Mouse (Mus musculus) neural tube, embryonic 11.5 days (tissue): ENCODE results near the gene Gm9887. TPM values are rescaled to one million over a fixed set of nuclear protein-coding genes. Genes with fewer than 3 reads are reported as not detected.

Source experiments
- ATAC-seq: fragments of 200-750 bp; cut with Nextera tagmentation; 2 replicates; pipeline ENCODE4 v1.8.0; 2017; ENCODE audit warnings: moderate number of reproducible peaks, mild to moderate bottlenecking, moderate TSS enrichment, moderate library complexity; ENCODE audit not compliant: insufficient read depth, low FRiP score, low TSS enrichment
- DNase-seq: peaks from one replicate; pipeline ENCODE4 v3.0.0-alpha.2; 2015; ENCODE audit warnings: low spot score
- H3K27ac ChIP-seq: fragments of 300-500 bp; sonication (generic); 2 replicates; pipeline ENCODE4 v1.5.1; 2014; ENCODE audit warnings: low read depth, mild to moderate bottlenecking, low read length
- H3K27me3 ChIP-seq: fragments of 300-500 bp; sonication (generic); 2 replicates; pipeline ENCODE4 v1.6.1; 2014; ENCODE audit warnings: mild to moderate bottlenecking, low read length, mixed read lengths; ENCODE audit not compliant: control insufficient read depth, insufficient read depth
- H3K36me3 ChIP-seq: fragments of 300-500 bp; sonication (generic); 2 replicates; pipeline ENCODE4 v1.6.1; 2014; ENCODE audit warnings: mild to moderate bottlenecking, low read length, moderate library complexity, mixed read lengths; ENCODE audit not compliant: control insufficient read depth, insufficient read depth
- H3K4me1 ChIP-seq: fragments of 300-500 bp; sonication (generic); 2 replicates; pipeline ENCODE4 v1.6.1; 2014; ENCODE audit warnings: low read length, mixed read lengths; ENCODE audit not compliant: control insufficient read depth, insufficient read depth
- H3K4me2 ChIP-seq: fragments of 300-500 bp; sonication (generic); 2 replicates; pipeline ENCODE4 v1.6.1; 2014; ENCODE audit warnings: low read depth, mild to moderate bottlenecking, moderate library complexity
- H3K4me3 ChIP-seq: fragments of 300-500 bp; sonication (generic); 2 replicates; pipeline ENCODE4 v1.5.1; 2014; ENCODE audit warnings: low read depth, low read length
- H3K9ac ChIP-seq: fragments of 300-500 bp; sonication (generic); 2 replicates; pipeline ENCODE4 v1.6.1; 2014; ENCODE audit warnings: mild to moderate bottlenecking, low read length
- H3K9me3 ChIP-seq: fragments of 300-500 bp; sonication (generic); 2 replicates; pipeline ENCODE4 v1.6.1; 2016; ENCODE audit warnings: low read length; ENCODE audit not compliant: control insufficient read depth
- WGBS: fragments of 180-500 bp; shearing (Covaris S2); extraction: QIAGEN DNeasy Blood & Tissue Kit; methylation state at CpG from one replicate; pipeline ENCODE4 v1.1.7; 2014; 5-methylcytosine and 5-hydroxymethylcytosine counted together
- polyA plus RNA-seq: library from polyadenylated mRNA; unstranded; fragments of >200 nt; fragmentation: Nextera tagmentation; extraction: Ambion mirVana; gene quantifications from 2 replicates; pipeline ENCODE4 v1.2.1, GENCODE M21; 2014

The Gm9887 gene
- polyA plus RNA-seq, 1 experiment from 2014 or later: 1.4 TPM

- no peaks in the 10 kb centered on the region for H3K27me3 ChIP-seq
- peaks cover 2% of the 10 kb centered on the region; the same call in 1 of the 2 replicates for H3K36me3 ChIP-seq
- WGBS: 5% methylated on average over 13 of the region's 13 CpGs
- H3K4me2 ChIP-seq: peak overlapping the region; percentile 81
- H3K4me3 ChIP-seq: peak overlapping the region; percentile 95
- H3K27ac ChIP-seq: no peak overlapping the region; the same call in 1 of the 2 replicates
- no peaks in the 10 kb centered on the region; the same call in 1 of the 2 replicates for H3K4me1 ChIP-seq
- H3K9ac ChIP-seq: peak overlapping the region; percentile 52
- H3K9me3 ChIP-seq: no peaks in the 10 kb centered on the region
- no peak for ATAC-seq
- no peak for DNase-seq
Measured at GRCm38 (mm10) chr12:69357300-69357646, 15.0 kb downstream of the Gm9887 start.

GRCm38 (mm10) chr12:69356546-69357299, 15.5 kb downstream of the Gm9887 start, which contains the start of gene Nemf:
Gene Nemf, minus strand, starts transcription at chr12:69357165.
- Histone ChIP-seq H3K4me1 (no peaks in the 10 kb centered on the region; the same call in 1 of the 2 replicates), H3K36me3 (peaks cover 2% of the 10 kb centered on the region; the same call in 1 of the 2 replicates), H3K9me3 (no peaks in the 10 kb centered on the region), H3K4me2 (peak within 1 kb of the TSS; percentile 81), H3K27ac (peak within 1 kb of the TSS; percentile 82), H3K9ac (peak within 1 kb of the TSS; percentile 83), H3K4me3 (peak within 1 kb of the TSS; percentile 95), H3K27me3 (no peaks in the 10 kb centered on the region)
- WGBS: 1% methylated on average over 43 of the region's 50 CpGs
- ATAC-seq (peak; percentile 47), DNase-seq (peak; percentile 87)

GRCm38 (mm10) chr12:69351685-69352084, 20.6 kb downstream of the Gm9887 start:
- ATAC-seq: no peak
- Histone ChIP-seq H3K4me3 (no peak overlapping the region), H3K36me3 (peaks cover 4% of the 10 kb centered on the region), H3K9me3 (no peaks in the 10 kb centered on the region), H3K27ac (no peak overlapping the region), H3K4me1 (no peaks in the 10 kb centered on the region; the same call in 1 of the 2 replicates), H3K4me2 (no peak overlapping the region), H3K27me3 (no peaks in the 10 kb centered on the region), H3K9ac (no peak overlapping the region)
- DNase-seq: no peak
- WGBS: 97% methylated on average over 1 of the region's 1 CpGs

DNA sequence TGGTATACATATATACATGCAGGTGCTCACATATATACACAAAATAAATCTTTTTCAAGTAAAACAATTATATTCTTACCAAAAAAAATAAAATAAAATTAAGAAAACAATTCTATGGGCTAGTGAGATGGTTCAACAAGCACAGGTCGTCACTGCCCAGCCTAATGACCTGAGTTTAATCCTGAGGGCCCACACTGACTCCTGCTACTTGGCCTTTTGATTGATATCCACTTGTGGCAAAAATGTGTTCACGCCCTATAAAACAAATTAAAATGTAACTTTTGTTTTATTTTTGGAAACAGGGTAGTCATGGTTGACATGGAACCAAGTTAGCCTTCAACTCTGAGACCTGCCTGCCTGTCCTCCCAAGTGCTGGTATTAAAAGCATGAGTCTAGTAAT, 22.3 kb downstream of the Gm9887 start:
- no peak overlapping the region for H3K9ac ChIP-seq
- no peaks in the 10 kb centered on the region for H3K4me1 ChIP-seq
- no peak overlapping the region for H3K4me3 ChIP-seq
- no peak for ATAC-seq
- H3K9me3 ChIP-seq: no peaks in the 10 kb centered on the region
- DNase-seq: no peak
- H3K36me3 ChIP-seq: peaks cover 4% of the 10 kb centered on the region
- no peaks in the 10 kb centered on the region for H3K27me3 ChIP-seq
- H3K27ac ChIP-seq: no peak overlapping the region
- WGBS: 89% methylated on average over 2 of the region's 2 CpGs
- H3K4me2 ChIP-seq: no peak overlapping the region

- 92% methylated on average over 2 of the region's 2 CpGs for WGBS
Measured at GRCm38 (mm10) chr12:69333547-69333946, 38.7 kb downstream of the Gm9887 start.

GRCm38 (mm10) chr12:69332147-69332546, 40.1 kb downstream of the Gm9887 start:
- Histone ChIP-seq H3K36me3 (peaks cover 7% of the 10 kb centered on the region), H3K4me1 (no peaks in the 10 kb centered on the region), H3K27me3 (no peaks in the 10 kb centered on the region), H3K9ac (no peak overlapping the region), H3K4me2 (no peak overlapping the region), H3K4me3 (no peak overlapping the region), H3K27ac (no peak overlapping the region), H3K9me3 (no peaks in the 10 kb centered on the region)
- no peak for DNase-seq
- WGBS: 100% methylated on average over 1 of the region's 1 CpGs
- ATAC-seq: no peak

More at GRCm38 (mm10) chr12:69333547-69333946, 38.7 kb downstream of the Gm9887 start:
- no peaks in the 10 kb centered on the region for H3K9me3 ChIP-seq
- H3K27ac ChIP-seq: no peak overlapping the region
- peak; percentile 23 for DNase-seq
- H3K4me2 ChIP-seq: no peak overlapping the region
- H3K36me3 ChIP-seq: peaks cover 4% of the 10 kb centered on the region; the same call in 1 of the 2 replicates
- no peak overlapping the region for H3K4me3 ChIP-seq
- H3K27me3 ChIP-seq: no peaks in the 10 kb centered on the region
- no peaks in the 10 kb centered on the region for H3K4me1 ChIP-seq
- ATAC-seq: no peak
- no peak overlapping the region for H3K9ac ChIP-seq

GRCm38 (mm10) chr12:69331187-69331586, 41.1 kb downstream of the Gm9887 start:
- Histone ChIP-seq H3K4me3 (no peak overlapping the region), H3K9ac (no peak overlapping the region), H3K9me3 (no peaks in the 10 kb centered on the region), H3K27ac (no peak overlapping the region), H3K36me3 (peaks cover 7% of the 10 kb centered on the region), H3K4me2 (no peak overlapping the region), H3K27me3 (no peaks in the 10 kb centered on the region), H3K4me1 (no peaks in the 10 kb centered on the region)
- whole genome bisulfite sequencing: 94% methylated on average over 3 of the region's 3 CpGs
- no peak for DNase-seq
- no peak for ATAC-seq
